Mouse (Mus musculus) E14TG2a.4 (cell line): ENCODE measurements around the gene Cog3.

Experiments
- CTCF ChIP-seq: conservative IDR thresholded peaks from 2 replicates; pipeline ENCODE4 v1.5.1; 2014; ENCODE audit warnings: low read length
- NANOG ChIP-seq: IDR thresholded peaks from 2 replicates; pipeline ENCODE4 v1.6.1; 2014; ENCODE audit warnings: borderline replicate concordance, low read length, mixed read lengths

GRCm38 (mm10) chr14:75721977-75722563, 32.2 kb downstream of the Cog3 start:
- peak; percentile 84 for TF ChIP-seq CTCF
- no peak for TF ChIP-seq NANOG
